Mouse (Mus musculus) C2C12 (cell line): Measurements from ENCODE around the gene Ccdc12. TPM values are rescaled to one million over a fixed set of nuclear protein-coding genes. Genes with fewer than 3 reads are reported as not detected.
A peak's percentile ranks its signal among the peaks of the same experiment; 100 is the strongest.

Experiments used
- H3K27me3 ChIP-seq: one replicate; pipeline ENCODE4 v1.6.1; 2011; ENCODE audit not compliant: control insufficient read depth, insufficient read depth, insufficient read length
- H3K36me3 ChIP-seq: one replicate; pipeline ENCODE4 v1.6.1; 2011; ENCODE audit not compliant: control insufficient read depth, insufficient read depth
- H3K4me3 ChIP-seq: one replicate; pipeline ENCODE4 v1.5.1; 2011; ENCODE audit warnings: mild to moderate bottlenecking, control low read depth; ENCODE audit not compliant: poor library complexity, insufficient read depth, severe bottlenecking
- H3K79me2 ChIP-seq: one replicate; pipeline ENCODE4 v1.6.1; 2011; ENCODE audit not compliant: control insufficient read depth, insufficient read depth
- H3K79me3 ChIP-seq: one replicate; pipeline ENCODE4 v1.6.1; 2011; ENCODE audit warnings: low read depth, control low read depth
- H3ac ChIP-seq: one replicate; pipeline ENCODE3; 2011; ENCODE audit warnings: low read depth; ENCODE audit not compliant: control insufficient read depth, insufficient read length
- CEBPB ChIP-seq: IDR thresholded peaks from one replicate; pipeline ENCODE4 v1.6.1; 2011; ENCODE audit warnings: low read depth, mild to moderate bottlenecking, control low read depth, moderate library complexity
- CTCF ChIP-seq: IDR thresholded peaks from one replicate; pipeline ENCODE4 v1.5.1; 2011; ENCODE audit not compliant: control insufficient read depth, insufficient read depth, insufficient read length
- FOSL1 ChIP-seq: IDR thresholded peaks from one replicate; pipeline ENCODE4 v1.8.0; 2011; ENCODE audit warnings: mild to moderate bottlenecking, low read length; ENCODE audit not compliant: poor library complexity, insufficient read depth, severe bottlenecking
- MAX ChIP-seq: IDR thresholded peaks from one replicate; pipeline ENCODE4 v1.6.1; 2011; ENCODE audit warnings: mild to moderate bottlenecking, control low read depth
- MYOD1 ChIP-seq: IDR thresholded peaks from one replicate; pipeline ENCODE4 v1.6.1; 2011; ENCODE audit warnings: low read depth; ENCODE audit not compliant: control insufficient read depth, insufficient read length
- USF1 ChIP-seq: IDR thresholded peaks from one replicate; pipeline ENCODE4 v1.6.1; 2011; ENCODE audit warnings: low read depth, mild to moderate bottlenecking, control low read depth, moderate library complexity
- microRNA-seq: library from miRNA; unstranded; fragments of <30 nt; microRNA quantifications from one replicate; pipeline ENCODE4, GENCODE M21; 2019; ENCODE audit warnings: borderline microRNAs expressed
- polyA plus RNA-seq: library from polyadenylated mRNA; unstranded; fragments of >200 nt; fragmentation: generic; extraction: Trizol; gene quantifications from one replicate; pipeline ENCODE4 v1.2.1, GENCODE M21; 2012; ENCODE audit warnings: missing spikeins

Gene Ccdc12
- polyA plus RNA-seq, 1 experiment, result 86.7 TPM

DNA sequence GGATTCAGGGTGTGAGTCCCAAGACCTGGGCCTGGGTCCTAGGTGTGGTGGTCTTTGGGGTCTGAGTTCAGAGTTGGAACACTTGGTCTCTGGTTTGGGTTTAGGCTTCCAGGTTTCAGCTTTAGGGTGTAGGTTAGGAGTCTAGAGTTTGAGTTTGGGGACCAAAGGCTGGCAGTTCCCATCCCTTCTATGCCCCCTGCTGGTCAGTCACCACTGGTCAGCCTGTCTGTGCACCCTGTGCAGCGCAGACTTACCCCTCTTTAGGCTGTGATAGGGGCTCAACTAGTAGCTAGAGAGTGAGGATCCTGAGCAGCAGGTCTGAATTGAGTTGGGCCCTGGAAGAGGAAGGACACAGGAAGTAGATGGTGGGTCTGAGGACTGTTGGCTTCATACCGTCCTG lies 103.0 kb downstream of the Ccdc12 start:
- H3K27me3 ChIP-seq, result peaks cover 56% of the 10 kb centered on the region
- TF ChIP-seq FOSL1 (no peak), MYOD1 (no peak), CTCF (peak; percentile 71)
- no peaks in the 10 kb centered on the region for H3K36me3 ChIP-seq
- H3K79me3 ChIP-seq, result no peaks in the 10 kb centered on the region
- H3K4me3 ChIP-seq, result no peak overlapping the region
- no peak overlapping the region for H3ac ChIP-seq
- H3K79me2 ChIP-seq, result no peaks in the 10 kb centered on the region

DNA sequence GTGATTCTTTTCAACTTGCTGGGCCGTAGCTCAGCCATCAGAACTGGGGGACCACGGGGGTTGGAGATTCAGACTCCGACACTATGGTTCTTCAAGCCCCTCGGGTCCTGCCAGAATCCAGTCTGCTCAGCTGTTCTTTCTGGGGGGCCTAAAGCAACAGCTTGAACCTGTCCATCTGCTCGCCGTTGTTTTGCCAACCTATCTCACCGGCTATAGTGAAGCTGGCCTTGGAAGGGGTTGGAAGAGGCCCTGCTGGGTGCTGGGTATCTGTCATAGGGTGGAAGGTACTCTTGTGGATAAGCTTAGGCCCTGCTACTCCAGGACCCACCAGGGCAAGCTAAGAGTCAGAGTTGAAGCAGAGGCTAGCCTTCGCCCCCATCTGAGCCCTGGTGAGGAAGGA lies 104.6 kb downstream of the Ccdc12 start:
- Histone ChIP-seq H3K36me3 (no peaks in the 10 kb centered on the region), H3K79me3 (no peaks in the 10 kb centered on the region), H3K79me2 (no peaks in the 10 kb centered on the region), H3ac (no peak overlapping the region), H3K27me3 (peaks cover 55% of the 10 kb centered on the region), H3K4me3 (no peak overlapping the region)
- TF ChIP-seq MAX, result no peak
- no peak for TF ChIP-seq FOSL1
- no peak for TF ChIP-seq CTCF
- TF ChIP-seq USF1, result no peak
- no peak for TF ChIP-seq MYOD1
- TF ChIP-seq CEBPB, result no peak

Small RNAs within 50 kb of the gene (microRNA-seq; reads per million reads assigned to microRNA genes)
- gene Mir8107, result 0.12 reads per million

Other genes with a start within 250 kb of the Ccdc12 start
- 32.4 TPM for gene Ptpn23, start 248.3 kb upstream of the Ccdc12 start, polyA plus RNA-seq
- 0.02 TPM for gene Ngp, start 236.8 kb upstream of the Ccdc12 start, polyA plus RNA-seq
- 10.6 TPM for gene Klhl18, start 179.8 kb upstream of the Ccdc12 start, polyA plus RNA-seq
- 0.09 TPM for gene Kif9, start 179.5 kb upstream of the Ccdc12 start, polyA plus RNA-seq
- 12.0 TPM for gene Setd2, start 123.9 kb upstream of the Ccdc12 start, polyA plus RNA-seq
- 87.7 TPM for gene Nradd, start 32.1 kb upstream of the Ccdc12 start, polyA plus RNA-seq
- 3.3 TPM for gene Nbeal2, start 2.3 kb upstream of the Ccdc12 start, polyA plus RNA-seq
- gene Myl3, start 85.4 kb downstream of the Ccdc12 start, polyA plus RNA-seq, result not detected
- gene Pth1r, start 90.6 kb downstream of the Ccdc12 start, polyA plus RNA-seq, result 0.12 TPM
- not detected for gene Prss42, start 141.7 kb downstream of the Ccdc12 start, polyA plus RNA-seq
- not detected for gene Prss44, start 157.5 kb downstream of the Ccdc12 start, polyA plus RNA-seq
- not detected for gene Prss43, start 170.2 kb downstream of the Ccdc12 start, polyA plus RNA-seq
- gene Prss45, start 178.1 kb downstream of the Ccdc12 start, polyA plus RNA-seq, result not detected
- 0.12 TPM for gene Prss46, start 188.0 kb downstream of the Ccdc12 start, polyA plus RNA-seq
- gene Prss50, start 201.5 kb downstream of the Ccdc12 start, polyA plus RNA-seq, result 0.04 TPM
- gene Als2cl, start 223.4 kb downstream of the Ccdc12 start, polyA plus RNA-seq, result 2.6 TPM
- not detected for gene Tmie, start 223.6 kb downstream of the Ccdc12 start, polyA plus RNA-seq